Mouse (Mus musculus) spleen, postnatal 10 days (tissue): Measurements from ENCODE around the gene S100z.

Experiments
- DNase-seq, 2 experiments: peaks; one replicate each; pipeline ENCODE4 v3.0.0; 2021 to 2022; ENCODE audit warnings: low spot score in 2 of 2

Gene S100z

DNA sequence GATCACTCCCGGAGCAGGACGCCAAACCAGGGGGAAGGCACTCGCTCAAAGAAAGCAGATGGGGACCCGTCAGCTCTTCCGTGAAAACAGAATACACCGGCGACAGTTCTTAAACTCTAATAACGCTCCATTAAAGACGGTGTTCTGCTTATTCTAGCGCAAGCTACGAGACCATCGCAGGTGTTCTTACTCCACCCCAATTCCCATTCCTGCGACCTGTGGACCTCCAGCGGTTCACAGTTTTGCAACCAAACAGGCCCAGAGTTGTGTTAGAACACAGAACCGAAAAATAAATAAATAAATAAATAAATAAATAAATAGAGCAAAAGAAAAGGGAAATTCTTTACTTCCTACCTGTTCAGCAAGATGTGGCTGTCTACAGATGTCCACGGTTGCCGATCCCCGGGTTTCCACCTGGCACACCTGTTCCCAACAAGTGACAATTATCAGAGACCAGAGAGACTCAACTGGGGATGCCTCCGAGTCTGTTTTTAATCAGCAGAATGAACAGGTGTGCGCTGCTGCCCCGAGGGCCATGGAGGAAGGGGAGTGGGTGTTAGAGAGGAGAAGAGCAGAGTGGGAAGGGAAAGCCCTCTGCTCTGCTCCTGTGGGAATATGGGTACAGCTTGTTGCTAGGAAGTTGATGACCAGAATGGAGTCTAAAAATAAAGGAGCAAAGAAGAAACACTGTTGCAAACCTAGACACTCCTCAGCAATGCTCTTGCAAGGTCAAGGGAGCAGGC is at the start of gene S100z:
Gene S100z, minus strand, starts transcription at position 51 of the 743 bp plus-strand sequence.
- no peak for DNase-seq

DNA sequence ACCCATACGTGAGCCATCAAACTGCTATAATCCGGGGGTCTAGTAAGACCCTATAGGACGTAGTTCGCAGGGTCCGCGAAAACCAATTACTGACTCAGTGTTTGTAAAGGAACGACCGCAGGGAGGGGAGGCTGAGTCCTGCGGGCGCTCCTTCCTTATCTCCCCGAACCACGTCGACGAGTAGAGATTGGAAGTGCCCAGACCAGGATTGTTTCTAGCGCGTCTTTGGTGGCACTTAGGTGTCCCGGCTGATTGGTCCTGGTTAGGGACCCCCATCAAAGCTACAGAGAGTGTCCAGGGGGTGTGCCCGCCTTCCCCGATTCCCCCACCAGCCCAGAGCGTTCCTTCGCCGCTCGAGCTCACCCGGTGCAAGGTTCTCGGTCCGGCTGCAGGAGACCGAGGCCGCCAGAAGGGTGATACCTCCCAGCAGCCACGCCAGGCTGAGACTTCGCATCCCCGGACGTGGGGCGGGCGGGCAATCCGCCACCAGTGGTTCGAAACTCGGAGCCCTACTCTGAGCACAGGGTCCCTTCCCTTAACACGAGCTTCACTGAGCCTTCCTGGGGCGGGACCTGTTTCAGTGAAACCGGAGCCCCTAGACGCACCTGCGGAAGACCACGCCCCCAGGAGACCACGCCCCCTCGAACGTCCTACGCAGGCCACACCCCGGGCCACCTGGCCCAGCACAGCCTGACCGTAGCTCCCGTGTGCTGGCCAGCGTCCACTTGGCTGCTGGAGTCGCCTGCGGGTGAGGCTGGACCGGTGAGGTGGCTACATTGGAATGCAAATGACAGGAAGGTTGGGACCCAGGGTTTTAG is 46.4 kb upstream of the S100z start, which contains the start of gene F2rl1:
Gene F2rl1, minus strand, starts transcription at position 554 of the 818 bp plus-strand sequence.
- peak in 1 of 2 experiments; percentile 57 for DNase-seq

DNA sequence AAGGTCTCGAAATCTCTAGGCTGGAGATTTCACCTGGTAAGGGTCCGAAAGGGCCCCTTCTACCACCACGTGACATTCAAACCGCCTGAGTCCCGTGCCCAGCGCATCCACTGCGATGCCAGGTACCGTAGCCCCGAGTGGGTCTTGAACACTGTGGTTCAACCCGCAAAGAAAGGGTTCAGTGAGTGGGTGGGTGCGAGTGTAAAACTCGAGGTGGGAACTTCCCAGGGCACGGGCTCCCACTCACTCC is 45.8 kb upstream of the S100z start:
- DNase-seq: no peak

DNA sequence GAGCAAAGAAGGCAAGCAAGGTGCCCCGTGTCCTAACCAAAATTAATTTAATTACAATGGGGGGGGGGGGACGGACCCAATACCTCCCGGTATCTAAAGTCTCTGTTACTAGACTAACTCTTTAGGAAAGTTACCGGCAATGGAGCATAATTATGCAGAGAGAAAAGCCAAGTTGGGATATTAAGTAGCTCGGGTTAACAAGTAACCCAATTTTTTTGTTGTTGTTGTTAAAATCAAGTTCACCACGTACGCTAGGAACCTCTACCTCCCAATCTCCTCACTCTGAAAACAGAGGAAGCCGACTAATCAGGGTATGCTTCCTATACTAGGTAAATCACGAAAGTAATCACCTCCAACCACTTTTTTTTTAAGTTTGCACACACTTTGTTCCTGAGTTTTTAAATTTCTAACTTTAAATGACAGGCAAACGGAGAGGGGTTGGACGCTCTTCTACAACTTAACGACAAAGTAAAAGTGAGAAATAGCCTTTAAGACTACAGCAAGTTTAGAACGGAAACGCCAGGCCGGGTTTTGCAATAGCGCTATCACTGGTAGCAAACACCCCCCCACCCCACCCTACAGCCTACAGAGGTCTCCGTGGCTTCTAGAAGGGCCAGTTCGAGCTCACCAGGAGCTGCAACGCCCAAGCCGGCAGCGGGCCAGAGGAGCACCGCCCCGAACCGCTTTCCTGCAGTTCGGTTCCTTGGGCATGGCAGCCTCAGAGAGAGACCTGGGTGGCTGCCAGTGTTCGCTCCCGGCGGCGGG is 45.3 kb upstream of the S100z start:
- DNase-seq: peak in 1 of 2 experiments; percentile 26

DNA sequence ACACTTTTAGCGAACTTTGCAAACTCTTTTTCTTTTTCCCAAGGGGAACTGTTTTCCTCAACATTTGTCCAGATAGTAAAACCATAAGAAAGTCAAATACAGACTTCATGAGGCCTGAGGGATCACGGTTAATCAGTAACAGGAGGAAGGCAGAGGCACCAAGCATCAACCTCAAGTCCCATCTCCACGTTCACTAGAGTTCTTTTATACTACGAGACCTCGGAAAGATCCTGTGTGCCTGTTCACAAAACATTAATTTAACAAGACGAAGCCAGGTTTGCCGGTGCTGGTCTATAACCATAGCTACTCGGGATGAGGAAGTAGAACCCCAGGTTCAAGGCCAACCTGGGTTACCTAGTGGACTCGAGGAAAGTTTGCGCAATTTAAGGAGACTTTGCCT is 43.7 kb upstream of the S100z start:
- no peak for DNase-seq

DNA sequence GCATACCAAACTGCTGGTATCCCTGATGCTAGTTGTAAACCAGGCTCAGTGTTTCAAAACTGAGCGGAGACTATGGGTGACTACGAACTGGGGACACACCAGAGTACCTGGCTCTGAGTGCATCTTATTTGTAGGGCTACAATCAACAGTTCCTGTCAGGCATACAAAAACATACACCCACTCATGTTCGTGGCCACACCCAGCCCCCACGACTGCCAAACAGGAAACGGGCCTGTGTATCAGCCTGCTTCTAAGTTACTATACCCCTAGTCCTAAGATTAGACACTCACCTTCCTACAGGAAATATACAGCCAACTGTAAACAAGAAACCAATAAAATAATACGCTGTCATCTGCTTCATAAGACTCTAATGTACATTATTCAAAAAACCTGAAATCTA is 42.5 kb upstream of the S100z start:
- DNase-seq: peak in 1 of 2 experiments; percentile 20

DNA sequence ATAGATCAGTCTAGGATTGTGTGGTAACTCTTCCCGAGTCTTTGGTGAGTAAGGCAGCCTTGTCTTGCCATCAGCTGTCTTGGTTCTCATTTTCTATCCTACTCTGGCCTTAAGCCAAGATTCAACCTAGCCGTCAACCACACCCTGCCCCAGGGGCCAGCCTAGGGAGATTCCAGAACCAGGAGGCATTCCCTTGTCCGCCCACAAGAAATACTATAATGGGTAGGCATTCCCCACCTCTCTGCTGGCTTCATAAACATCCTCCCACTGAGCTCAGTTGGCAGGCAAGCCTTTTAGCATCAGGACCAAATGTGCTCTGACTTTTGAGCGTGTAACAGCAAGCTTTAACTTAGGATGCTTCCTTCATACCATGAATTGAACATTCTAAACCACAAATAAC is 36.2 kb upstream of the S100z start:
- no peak for DNase-seq

DNA sequence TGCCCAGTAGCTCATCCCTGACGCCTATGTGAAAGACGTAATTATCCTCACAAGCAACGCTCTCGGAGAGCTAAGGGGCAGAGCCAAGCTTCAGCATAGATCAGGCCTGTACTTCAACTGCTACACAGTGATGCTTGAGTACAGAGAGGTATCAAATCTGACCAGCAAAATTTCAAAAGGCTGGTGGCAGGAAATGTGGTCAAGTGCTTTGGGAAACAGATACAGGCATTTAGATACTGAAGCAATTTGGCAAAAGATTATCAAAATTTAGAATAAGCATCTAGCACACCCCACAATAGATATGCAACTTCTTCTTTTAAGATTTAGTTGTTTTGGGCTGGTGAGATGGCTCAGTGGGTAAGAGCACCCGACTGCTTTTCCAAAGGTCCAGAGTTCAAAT is 31.5 kb upstream of the S100z start:
- no peak for DNase-seq

DNA sequence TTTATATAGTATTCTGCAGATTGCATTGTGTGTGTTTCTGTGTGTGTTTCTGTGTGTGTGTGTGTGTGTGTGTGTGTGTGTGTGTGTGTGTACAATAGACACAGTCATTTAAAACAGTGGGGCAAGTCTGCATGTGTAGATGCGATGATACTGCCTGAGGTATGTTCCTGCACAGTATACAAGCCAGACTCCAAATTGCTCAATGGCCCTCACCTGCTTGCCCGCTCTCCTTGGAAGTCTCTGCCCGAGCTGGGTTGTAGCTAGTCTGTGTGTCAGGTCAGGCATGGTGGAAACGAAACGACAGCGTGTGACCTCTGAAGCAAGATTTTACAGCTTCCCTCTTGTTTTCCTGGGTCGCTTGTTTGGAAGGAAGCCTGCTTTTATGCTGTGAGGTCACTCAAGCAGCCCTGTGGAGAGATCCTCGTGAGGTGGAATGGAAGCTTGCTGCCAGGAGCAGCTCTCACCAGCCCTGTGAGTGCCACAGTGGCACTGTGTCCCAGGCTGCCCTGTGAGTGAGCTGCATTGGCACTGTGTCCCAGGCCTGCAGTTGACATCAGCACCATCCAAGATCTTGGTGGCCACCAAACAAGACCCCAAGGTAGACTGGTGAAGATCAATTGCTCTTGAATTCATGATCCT is 24.9 kb upstream of the S100z start:
- DNase-seq: no peak

DNA sequence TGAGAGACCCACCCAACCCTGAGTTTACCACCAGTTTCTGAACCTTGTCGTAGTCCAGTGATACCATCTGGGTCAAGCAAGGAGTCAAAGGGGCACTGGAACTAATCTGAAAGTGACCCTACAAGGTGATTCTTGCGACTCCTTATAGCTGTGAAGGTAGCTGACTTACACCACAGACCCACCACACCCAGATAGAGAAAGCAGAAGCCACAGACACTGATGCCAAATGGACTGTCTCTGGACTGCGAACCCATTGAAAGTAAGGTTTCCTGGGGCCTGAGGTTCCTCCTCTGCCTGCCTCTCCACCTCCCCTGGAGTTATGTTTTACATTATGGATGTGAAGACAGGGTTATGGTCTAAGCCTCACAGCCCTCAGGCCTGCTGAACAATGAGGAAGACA is 18.1 kb upstream of the S100z start:
- DNase-seq: no peak

DNA sequence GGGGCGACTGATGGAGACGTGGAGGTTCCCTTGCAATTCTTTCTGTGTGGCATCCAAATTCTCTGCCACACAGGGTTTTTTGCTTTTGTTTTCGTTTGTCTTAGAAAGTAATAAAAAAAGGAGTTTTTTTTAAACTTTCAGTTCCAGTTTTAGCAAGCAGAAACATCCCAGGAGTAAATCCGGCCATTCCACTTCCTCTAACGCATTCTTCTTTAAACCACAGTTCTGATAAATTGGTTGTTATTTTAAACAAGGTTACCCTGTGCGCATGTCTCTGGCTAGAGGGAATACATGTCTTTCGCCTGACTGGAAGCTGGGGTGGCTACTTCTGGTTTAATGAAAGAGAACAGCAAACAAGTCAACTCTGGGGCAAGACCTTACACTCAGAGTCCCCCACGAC is 16.3 kb upstream of the S100z start:
- peak in 1 of 2 experiments; percentile 19 for DNase-seq

DNA sequence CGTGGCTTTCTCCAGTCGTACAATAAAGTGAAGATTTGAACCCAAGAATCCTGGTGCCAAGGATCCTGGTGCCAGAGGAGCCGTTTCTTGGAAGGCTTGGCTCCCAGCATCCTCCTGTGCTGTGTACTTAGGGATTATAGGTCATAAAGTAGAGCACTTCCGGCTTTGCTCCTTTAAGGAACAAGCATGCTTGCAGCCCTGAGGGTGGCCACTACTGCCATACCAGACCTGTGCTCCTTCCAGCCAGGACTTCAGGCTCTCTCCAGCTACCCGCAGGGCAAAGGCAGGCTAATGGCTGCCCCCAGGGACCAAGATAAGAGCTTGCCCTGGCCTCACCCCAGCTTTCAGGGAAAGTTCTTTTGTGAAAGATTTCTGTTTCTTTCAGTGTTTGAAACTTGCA is 14.8 kb upstream of the S100z start:
- DNase-seq: no peak

DNA sequence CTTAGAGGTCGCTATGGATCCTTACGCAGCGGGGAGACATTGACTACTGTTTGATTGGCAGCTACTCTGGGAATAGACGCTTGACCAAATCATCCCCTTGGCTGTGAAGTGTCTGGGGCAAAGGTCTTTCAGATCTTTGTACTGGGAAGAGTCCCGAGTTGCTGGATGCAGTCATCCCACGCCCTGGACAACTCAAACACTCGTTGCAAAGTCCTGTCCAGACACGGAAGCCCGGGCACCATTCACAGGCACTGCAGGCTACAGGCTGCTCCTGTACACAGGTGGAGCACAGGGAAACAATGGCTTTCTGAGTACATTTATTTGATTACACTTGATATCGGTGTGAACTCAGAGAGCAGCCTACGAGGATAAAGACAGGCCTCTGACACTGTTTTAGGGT is 12.8 kb upstream of the S100z start:
- DNase-seq: no peak

DNA sequence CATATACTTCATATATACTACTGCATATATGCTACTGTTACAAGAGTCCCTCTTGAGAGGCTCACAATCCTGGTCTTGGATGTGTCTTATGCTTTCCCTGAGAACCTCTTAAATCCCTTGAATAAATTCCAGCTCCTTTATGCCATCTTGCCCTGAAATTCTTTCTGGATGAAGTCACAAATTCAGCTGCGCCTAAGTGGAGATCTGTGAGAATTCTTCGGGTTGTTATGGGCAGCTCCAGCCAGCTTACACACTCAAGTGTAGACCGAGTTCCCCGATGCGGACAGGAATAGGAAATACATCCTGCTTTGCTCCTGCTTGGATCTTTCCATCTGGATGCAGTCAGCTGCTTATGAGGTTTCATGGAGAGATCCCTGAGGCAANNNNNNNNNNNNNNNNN is 6.1 kb upstream of the S100z start:
- DNase-seq: no peak

DNA sequence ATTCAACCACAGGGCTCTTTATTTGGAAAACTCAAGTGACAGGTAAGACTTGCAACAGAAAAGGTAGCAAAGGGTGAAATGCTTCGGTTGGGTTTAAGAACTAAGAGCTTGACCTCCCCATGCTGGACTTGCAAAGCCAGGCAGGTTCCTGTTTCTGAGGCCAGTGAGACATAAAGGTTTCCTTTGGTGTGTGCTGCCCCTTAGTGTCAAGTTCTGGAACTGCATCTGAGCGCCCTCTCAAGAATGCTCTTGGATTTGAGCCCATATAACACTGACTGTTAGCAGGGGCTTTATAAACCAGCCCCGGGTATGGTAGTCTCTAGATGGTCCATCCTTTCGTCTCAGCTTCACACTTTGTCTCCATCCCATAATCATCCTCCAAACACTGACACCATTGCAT is 2.9 kb upstream of the S100z start:
- DNase-seq: peak; percentile 71 to 84

DNA sequence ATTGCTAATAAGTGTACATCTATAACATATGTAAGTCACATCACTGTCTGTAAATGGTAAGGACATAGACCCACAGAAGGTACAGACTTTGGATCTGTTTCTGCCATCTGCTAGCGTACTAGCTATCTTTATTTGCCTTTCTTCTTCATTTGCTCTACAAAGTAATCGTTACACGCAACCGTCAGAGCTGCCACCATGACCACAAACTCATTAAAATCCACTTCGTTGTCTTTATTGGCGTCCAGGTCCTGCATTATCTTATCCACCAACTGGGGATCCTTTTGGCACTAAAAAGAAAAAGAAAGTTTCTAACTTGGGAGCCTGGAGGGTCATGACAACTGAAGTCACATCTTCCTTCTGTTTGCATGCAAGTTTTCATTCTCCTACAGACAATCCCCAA is 1.3 kb downstream of the S100z start:
- DNase-seq: no peak

DNA sequence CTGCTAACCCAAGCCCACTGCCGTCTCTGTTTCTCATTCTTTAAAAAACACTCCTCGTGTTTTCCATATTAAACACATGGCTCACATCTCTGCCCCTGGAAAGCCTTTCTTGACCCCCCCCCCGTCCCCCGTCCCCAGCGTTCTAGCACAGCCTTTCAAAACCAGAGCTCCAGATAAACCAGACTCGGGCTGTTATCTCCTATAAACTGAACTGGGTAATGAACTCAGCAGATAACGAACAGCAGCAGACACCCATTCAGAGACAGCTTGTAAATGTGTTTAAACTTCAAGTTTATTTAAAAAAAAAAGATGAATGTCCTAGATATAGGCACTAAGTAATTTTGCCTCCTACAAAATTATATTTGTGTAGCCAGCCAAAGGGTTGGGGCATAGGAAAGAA is 3.4 kb downstream of the S100z start:
- DNase-seq: no peak

DNA sequence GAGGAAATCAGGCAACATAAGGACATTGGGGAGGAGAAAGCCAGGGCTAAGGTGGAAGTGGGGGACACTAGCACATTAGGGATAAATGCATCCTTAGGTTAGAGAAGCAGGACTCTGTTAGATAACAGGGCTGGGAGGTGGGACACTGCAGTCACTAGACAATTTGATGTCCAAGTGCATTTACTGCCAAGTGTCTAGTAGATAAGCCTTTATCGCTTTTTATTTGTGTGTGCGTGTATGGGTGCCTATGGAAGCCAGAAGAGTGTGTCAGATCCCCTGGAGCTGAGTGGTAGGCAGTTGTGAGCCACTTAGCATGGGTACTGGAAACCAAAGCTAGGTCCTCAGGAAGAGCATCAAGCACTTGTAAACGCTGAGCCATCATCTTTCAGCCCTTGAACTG is 4.2 kb downstream of the S100z start:
- no peak for DNase-seq

DNA sequence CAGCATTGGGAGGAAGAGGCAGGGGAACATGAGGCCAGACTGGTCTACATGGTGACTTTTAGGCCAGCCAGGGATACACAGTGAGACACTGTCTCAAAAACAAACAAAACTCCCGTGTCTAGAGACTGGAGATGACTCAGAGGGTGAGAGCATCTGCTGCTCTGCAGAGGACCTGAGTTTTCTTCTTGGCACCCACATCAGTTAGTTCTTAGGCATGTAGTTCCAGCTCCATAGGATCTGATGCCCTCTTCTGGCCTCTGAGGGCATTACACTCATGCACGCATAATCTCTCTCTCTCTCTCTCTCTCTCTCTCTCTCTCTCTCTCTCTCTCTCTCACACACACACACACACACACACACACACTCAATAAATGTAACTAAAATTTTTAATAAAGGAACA is 7.6 kb downstream of the S100z start:
- peak in 1 of 2 experiments; percentile 54 for DNase-seq

DNA sequence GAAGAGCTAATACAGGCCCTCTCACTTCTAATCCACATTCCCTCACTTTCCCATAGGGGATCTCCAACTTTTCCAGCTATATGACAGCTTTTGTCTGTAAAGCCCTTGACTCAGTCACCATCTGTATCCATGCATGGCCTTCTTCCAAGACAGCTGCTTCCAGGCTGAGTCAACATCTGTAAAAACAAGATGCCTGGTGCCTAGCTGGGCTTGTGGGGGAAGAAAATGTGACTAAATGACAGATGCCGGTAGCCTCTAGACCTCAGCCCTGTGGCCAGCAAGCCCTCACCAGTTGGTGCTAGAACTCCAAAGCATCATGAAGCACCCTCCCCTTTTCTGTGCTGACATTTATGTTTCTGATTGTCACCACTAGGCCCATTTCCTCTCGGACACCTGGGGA is 27.0 kb downstream of the S100z start:
- DNase-seq: no peak

DNA sequence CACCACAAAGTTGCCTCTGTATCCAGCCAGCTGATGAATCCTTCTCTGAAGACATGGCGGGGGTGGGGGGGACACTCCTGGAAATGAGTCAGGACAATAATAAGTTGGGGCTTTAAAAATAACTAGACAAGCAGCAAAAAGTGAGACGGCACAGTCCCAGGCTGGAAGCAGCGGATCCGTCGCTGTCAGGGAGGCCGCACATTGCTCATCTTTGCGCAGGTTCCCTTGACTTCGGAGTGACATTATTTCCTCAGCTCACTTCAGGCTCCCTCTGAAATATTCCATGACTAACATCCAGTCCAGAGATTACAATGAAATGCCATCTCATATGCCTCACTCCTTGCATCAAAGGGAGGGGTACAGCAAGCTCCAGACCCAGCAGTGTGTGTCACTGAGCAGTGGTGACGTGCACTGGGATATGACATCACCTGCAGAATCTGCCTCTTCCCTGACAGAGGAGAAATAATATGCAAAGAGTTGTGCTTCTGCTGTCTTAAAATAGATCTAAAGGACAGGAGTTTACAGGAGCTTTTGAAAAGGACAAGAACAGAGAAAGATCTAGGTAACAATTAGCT is 27.8 kb downstream of the S100z start:
- no peak for DNase-seq

DNA sequence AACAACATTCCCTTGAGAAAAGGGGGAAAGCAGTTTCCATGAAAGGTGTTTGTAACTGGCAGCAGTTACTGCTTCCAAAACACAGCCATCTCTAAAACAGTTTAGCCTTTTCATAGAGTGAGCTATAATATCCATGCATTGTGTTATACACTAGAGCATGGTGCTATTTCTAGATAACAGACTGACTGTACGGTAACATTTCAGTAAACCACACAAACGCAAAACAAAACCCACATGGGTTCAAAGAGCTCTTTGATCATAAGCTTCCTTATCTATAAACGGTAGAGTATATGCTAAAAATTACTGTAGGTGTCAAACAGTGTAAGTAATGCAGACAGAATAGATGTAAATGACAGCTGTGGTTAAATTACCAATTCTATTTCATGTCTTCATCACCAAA is 28.8 kb downstream of the S100z start:
- no peak for DNase-seq
